Comparison of ENCODE assay signal across 15 mouse cellular contexts in genomic region chr1:134289598-134290099, GRCm38 (mm10). TPM values are rescaled to one million over a fixed set of nuclear protein-coding genes. Genes with fewer than 3 reads are reported as not detected.
DNase-seq lines count a peak whose midpoint lies in the region; ATAC-seq and TF ChIP-seq lines count a peak whose summit lies in the region.
"Had no signal": no experiment of that assay in that cellular context is flagged by ENCODE, and none has a peak within 500 bp of the region (broad histone marks: within the 10 kb centered on the region; RNA-seq: fewer than 3 reads in every experiment).

Gene Myog (plus strand): TSS chr1:134289989.

- peak; percentile 14 for DNase-seq in kidney, postnatal 0 days (ENCODE audit: low spot score)
- DNase-seq in kidney, postnatal 14 days: no peak
- peak; percentile 63 for DNase-seq in embryonic facial prominence, embryonic 10.5 days (ENCODE audit: low spot score)
- DNase-seq in limb, embryonic 11.5 days (ENCODE audit: low spot score): no peak
- DNase-seq in adrenal gland, postnatal 10 days: no peak
- no peak for DNase-seq in ovary, postnatal 14 days (ENCODE audit: low spot score)
- DNase-seq: cerebellum, adult 9-11 months; heart, postnatal 36 days; right cerebral cortex, postnatal 4 days; thymus, adult 18-20 months had no signal

- no peaks in the 10 kb centered on the region for H3K27me3 ChIP-seq in kidney, postnatal 0 days (ENCODE audit: insufficient read depth, low read length)
- H3K27me3 ChIP-seq in embryonic facial prominence, embryonic 10.5 days (replicated peaks; ENCODE audit: low read depth, poor library complexity, severe bottlenecking): peaks cover 11% of the 10 kb centered on the region; the same call in 1 of the 2 replicates
- H3K27me3 ChIP-seq in embryonic facial prominence, embryonic 13.5 days: peaks cover 3% of the 10 kb centered on the region; the same call in 1 of the 2 replicates
- no peaks in the 10 kb centered on the region for H3K27me3 ChIP-seq in limb, embryonic 11.5 days (ENCODE audit: control insufficient read depth, insufficient read depth, low read length)
- H3K27me3 ChIP-seq: lung, embryonic 15.5 days had no signal

- no peak for ATAC-seq in kidney, postnatal 0 days (replicated peaks; ENCODE audit: low FRiP score, low read depth)
- ATAC-seq in embryonic facial prominence, embryonic 13.5 days (ENCODE audit: insufficient number of reproducible peaks, insufficient read depth, low FRiP score, low TSS enrichment, low read depth): 0 out of 2 replicates have a peak, but pooled peaks have one; percentile 32
- peak; percentile 31; the same call in 1 of the 2 replicates for ATAC-seq in limb, embryonic 11.5 days (ENCODE audit: insufficient number of reproducible peaks, low FRiP score, low TSS enrichment, low read depth)
- ATAC-seq: intestine, postnatal 0 days had no signal

- H3K27ac ChIP-seq in kidney, postnatal 0 days: no peak within 1 kb of the TSS
- peak within 1 kb of the TSS; percentile 63 for H3K27ac ChIP-seq in embryonic facial prominence, embryonic 10.5 days (replicated peaks)
- peak within 1 kb of the TSS; percentile 22; the same call in 1 of the 2 replicates for H3K27ac ChIP-seq in embryonic facial prominence, embryonic 13.5 days
- 0 out of 2 replicates have a peak within 1 kb of the TSS, but pooled peaks have one; percentile 30 for H3K27ac ChIP-seq in limb, embryonic 11.5 days (replicated peaks; ENCODE audit: low read depth, low read length)
- H3K27ac ChIP-seq: lung, embryonic 15.5 days had no signal

- H3K36me3 ChIP-seq in kidney, postnatal 0 days (ENCODE audit: insufficient read depth, low read length): no peaks in the 10 kb centered on the region
- no peaks in the 10 kb centered on the region for H3K36me3 ChIP-seq in embryonic facial prominence, embryonic 10.5 days (replicated peaks)
- H3K36me3 ChIP-seq in embryonic facial prominence, embryonic 13.5 days: no peaks in the 10 kb centered on the region
- no peaks in the 10 kb centered on the region for H3K36me3 ChIP-seq in limb, embryonic 11.5 days (ENCODE audit: control insufficient read depth, insufficient read depth, low read length)
- H3K36me3 ChIP-seq: lung, embryonic 15.5 days had no signal

- 0 out of 2 replicates have a peak, but pooled peaks cover 6% of the 10 kb centered on the region for H3K4me1 ChIP-seq in kidney, postnatal 0 days (replicated peaks; ENCODE audit: insufficient read depth, low read length)
- peaks cover 58% of the 10 kb centered on the region for H3K4me1 ChIP-seq in embryonic facial prominence, embryonic 10.5 days
- peaks cover 35% of the 10 kb centered on the region for H3K4me1 ChIP-seq in embryonic facial prominence, embryonic 13.5 days
- H3K4me1 ChIP-seq in limb, embryonic 11.5 days (ENCODE audit: control insufficient read depth, insufficient read depth, low read length): peaks cover 6% of the 10 kb centered on the region; the same call in 1 of the 2 replicates
- H3K4me1 ChIP-seq: lung, embryonic 15.5 days had no signal

- H3K9ac ChIP-seq in kidney, postnatal 0 days (ENCODE audit: low read depth, low read length): no peak within 1 kb of the TSS
- no peak within 1 kb of the TSS for H3K9ac ChIP-seq in embryonic facial prominence, embryonic 13.5 days
- H3K9ac ChIP-seq in limb, embryonic 11.5 days (ENCODE audit: low read length): no peak within 1 kb of the TSS
- H3K9ac ChIP-seq: lung, embryonic 15.5 days had no signal

- no peak within 1 kb of the TSS for H3K4me2 ChIP-seq in kidney, postnatal 0 days (ENCODE audit: low read length)
- H3K4me2 ChIP-seq in embryonic facial prominence, embryonic 13.5 days: peak within 1 kb of the TSS; percentile 32; the same call in 1 of the 2 replicates
- no peak within 1 kb of the TSS for H3K4me2 ChIP-seq in limb, embryonic 11.5 days (ENCODE audit: low read depth, severe bottlenecking)
- H3K4me2 ChIP-seq: lung, embryonic 15.5 days had no signal

- 38% methylated on average over 11 of the region's 11 CpGs for WGBS in kidney, postnatal 0 days
- WGBS in embryonic facial prominence, embryonic 10.5 days: 29% methylated on average over 11 of the region's 11 CpGs
- 5% methylated on average over 11 of the region's 11 CpGs for WGBS in embryonic facial prominence, embryonic 13.5 days
- WGBS in limb, embryonic 11.5 days: 40% methylated on average over 11 of the region's 11 CpGs

- TF ChIP-seq CTCF in kidney, postnatal 0 days (IDR thresholded peaks at IDR 0.05; ENCODE audit: low read depth): no peak

- H3K9me3 ChIP-seq in kidney, postnatal 0 days (replicated peaks; ENCODE audit: low read length): no peaks in the 10 kb centered on the region
- no peaks in the 10 kb centered on the region for H3K9me3 ChIP-seq in embryonic facial prominence, embryonic 10.5 days
- H3K9me3 ChIP-seq in embryonic facial prominence, embryonic 13.5 days: no peaks in the 10 kb centered on the region
- H3K9me3 ChIP-seq in limb, embryonic 11.5 days (ENCODE audit: control insufficient read depth, low read length): no peaks in the 10 kb centered on the region
- H3K9me3 ChIP-seq: lung, embryonic 15.5 days had no signal

- H3K4me3 ChIP-seq in kidney, postnatal 0 days (replicated peaks; ENCODE audit: low read depth, low read length): no peak within 1 kb of the TSS
- H3K4me3 ChIP-seq in embryonic facial prominence, embryonic 10.5 days: no peak within 1 kb of the TSS
- H3K4me3 ChIP-seq in embryonic facial prominence, embryonic 13.5 days: no peak within 1 kb of the TSS
- no peak within 1 kb of the TSS for H3K4me3 ChIP-seq in limb, embryonic 11.5 days (ENCODE audit: low read depth, low read length)
- H3K4me3 ChIP-seq: lung, embryonic 15.5 days had no signal

RNA-seq across cellular contexts. Expression of gene Myog, which starts in this region (rescaled TPM):
- 0.08 TPM in 1 of 2 replicates, not detected in the other for polyA plus RNA-seq in kidney, postnatal 0 days (2015; fragmentation: Nextera tagmentation; extraction: Ambion mirVana)
- polyA plus RNA-seq in embryonic facial prominence, embryonic 10.5 days (2016; fragmentation: Nextera tagmentation; extraction: Ambion mirVana): 0.62 and 3.1 TPM in 2 replicates
- 20.4 and 29.0 TPM in 2 replicates for polyA plus RNA-seq in embryonic facial prominence, embryonic 13.5 days (2015; fragmentation: Nextera tagmentation; extraction: Ambion mirVana)
- polyA plus RNA-seq in limb, embryonic 11.5 days (2014; fragmentation: Nextera tagmentation; extraction: Ambion mirVana): 30.5 and 31.5 TPM in 2 replicates
- total RNA-seq in adrenal gland, postnatal 10 days (2021): 1 to 10 TPM; 2.0 to 9.6 TPM
- total RNA-seq: heart, postnatal 36 days; layer of hippocampus, postnatal 10 days; megakaryocyte-erythroid progenitor cell, adult 5-6 weeks had no signal

Comparison
In these comparisons a context has a peak if more than half of its experiments do, and no peak if none do; other contexts are left out.
1. Peak in DNase-seq in kidney, postnatal 0 days; RNA of the gene not detected or under 1 TPM.